23 mouse cellular contexts compared by ENCODE assay signal in genomic region chr1:182444116-182444515, GRCm38 (mm10). TPM values are rescaled to one million over a fixed set of nuclear protein-coding genes. Genes with fewer than 3 reads are reported as not detected.
DNase-seq lines count a peak whose midpoint lies in the region; ATAC-seq lines count a peak whose summit lies in the region.
"Had no signal": no experiment of that assay in that cellular context is flagged by ENCODE, and none has a peak within 500 bp of the region (broad histone marks: within the 10 kb centered on the region; RNA-seq: fewer than 3 reads in every experiment).

No protein-coding gene starts in this region.

- no peaks in the 10 kb centered on the region for H3K4me1 ChIP-seq in forebrain, embryonic 12.5 days
- H3K4me1 ChIP-seq: embryonic facial prominence, embryonic 10.5 days; hindbrain, embryonic 10.5 days; limb, embryonic 12.5 days; midbrain, embryonic 12.5 days; stomach, embryonic 15.5 days had no signal

- no peaks in the 10 kb centered on the region for H3K27me3 ChIP-seq in forebrain, embryonic 12.5 days
- H3K27me3 ChIP-seq: limb, embryonic 12.5 days; midbrain, embryonic 12.5 days; stomach, embryonic 15.5 days had no signal

- H3K9me3 ChIP-seq in forebrain, embryonic 12.5 days: no peaks in the 10 kb centered on the region
- H3K9me3 ChIP-seq: embryonic facial prominence, embryonic 10.5 days; hindbrain, embryonic 10.5 days; limb, embryonic 12.5 days; midbrain, embryonic 12.5 days; stomach, embryonic 15.5 days had no signal

- 93% methylated on average over 2 of the region's 2 CpGs for WGBS in forebrain, embryonic 12.5 days

- no peak for ATAC-seq in forebrain, embryonic 12.5 days (ENCODE audit: low FRiP score)
- ATAC-seq: CD4-positive, CD25-positive, alpha-beta regulatory T cell, adult 4 months; forebrain, embryonic 16.5 days; hindbrain, postnatal 0 days; intestine, postnatal 0 days had no signal

- DNase-seq in heart, adult 11 months: peak; percentile 68
- DNase-seq in heart, adult 18-20 months: no peak
- DNase-seq in kidney, adult 9 months: peak; percentile 63
- DNase-seq in kidney, postnatal 4 days: no peak
- DNase-seq in kidney, postnatal 25 days: peak; percentile 65 to 83
- DNase-seq in lung, postnatal 14 days: peak; percentile 54
- DNase-seq: cerebellum, adult 11 months; cerebellum, adult 9-11 months; gastrocnemius, postnatal 25 days; lung, embryonic 14.5 days; thymus, adult 2 months; thymus, postnatal 4 days had no signal

- H3K27ac ChIP-seq in forebrain, embryonic 12.5 days: no peak overlapping the region
- H3K27ac ChIP-seq: embryonic facial prominence, embryonic 10.5 days; hindbrain, embryonic 10.5 days; hindbrain, postnatal 0 days; limb, embryonic 12.5 days; midbrain, embryonic 12.5 days; stomach, embryonic 15.5 days had no signal

- H3K36me3 ChIP-seq in forebrain, embryonic 12.5 days (replicated peaks): peaks cover 86% of the 10 kb centered on the region

- H3K9ac ChIP-seq in forebrain, embryonic 12.5 days: no peak overlapping the region
- H3K9ac ChIP-seq: limb, embryonic 12.5 days; lung, embryonic 14.5 days; midbrain, embryonic 12.5 days; stomach, embryonic 15.5 days had no signal

- H3K4me2 ChIP-seq in forebrain, embryonic 12.5 days: no peak overlapping the region
- H3K4me2 ChIP-seq: limb, embryonic 12.5 days; liver, embryonic 11.5 days; lung, embryonic 14.5 days; midbrain, embryonic 12.5 days; stomach, embryonic 15.5 days had no signal

- H3K4me3 ChIP-seq in forebrain, embryonic 12.5 days (replicated peaks): no peak overlapping the region
- H3K4me3 ChIP-seq: embryonic facial prominence, embryonic 10.5 days; hindbrain, embryonic 10.5 days; limb, embryonic 12.5 days; midbrain, embryonic 12.5 days; stomach, embryonic 15.5 days had no signal

RNA-seq across cellular contexts. Expression of gene Trp53bp2, which starts 35.1 kb away (rescaled TPM):
- total RNA-seq in heart, adult 18-20 months (2021): 1 to 10 TPM; 8.9 to 9.1 TPM
- polyA plus RNA-seq in forebrain, embryonic 12.5 days (2016; fragmentation: Nextera tagmentation; extraction: Ambion mirVana): 32.5 and 35.4 TPM in 2 replicates

Comparison
In these comparisons a context has a peak if more than half of its experiments do, and no peak if none do; other contexts are left out.
1. DNase-seq: peak in heart, adult 11 months (single experiment), kidney, adult 9 months (single experiment), kidney, postnatal 25 days (2 of 2) and lung, postnatal 14 days (single experiment); none in heart, adult 18-20 months (0 of 2) and kidney, postnatal 4 days (0 of 2).